Mouse (Mus musculus) urinary bladder, postnatal 14 days (tissue): ENCODE data around the gene Gm20458.
A peak's percentile ranks its signal among the peaks of the same experiment; 100 is the strongest.

ENCODE experiments used
- DNase-seq: peaks from one replicate; pipeline ENCODE4 v3.0.0; 2021; ENCODE audit warnings: low spot score

The Gm20458 gene

DNA sequence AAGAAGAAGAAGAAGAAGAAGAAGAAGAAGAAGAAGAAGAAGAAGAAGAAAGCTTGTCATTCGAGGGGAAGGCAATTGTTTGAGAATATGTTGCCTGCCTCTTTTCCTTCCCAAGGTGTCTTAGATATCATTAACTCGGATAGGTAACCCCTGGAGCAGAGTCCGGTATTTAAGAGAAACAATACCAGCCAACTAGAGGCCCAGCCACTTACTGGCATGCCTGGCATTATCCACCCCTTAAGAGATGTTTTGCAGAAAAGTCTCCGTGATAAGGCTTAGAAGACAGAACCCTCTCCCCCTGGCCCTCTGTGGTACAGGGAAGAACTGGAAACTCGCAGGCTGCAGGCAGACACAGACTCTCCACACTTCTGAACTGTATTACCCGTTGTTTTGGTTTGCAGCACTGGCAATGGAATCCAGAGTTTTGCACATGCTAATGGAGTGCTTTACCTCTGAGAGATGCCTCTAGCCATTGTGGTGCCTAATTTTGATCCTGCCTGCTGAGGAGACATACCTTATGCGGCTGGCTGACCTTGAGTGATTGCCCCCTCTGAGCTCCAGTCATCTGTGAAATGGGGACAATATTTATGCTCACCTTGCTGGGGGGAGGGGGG, 6.8 kb upstream of the Gm20458 start:
- no peak for DNase-seq

DNA sequence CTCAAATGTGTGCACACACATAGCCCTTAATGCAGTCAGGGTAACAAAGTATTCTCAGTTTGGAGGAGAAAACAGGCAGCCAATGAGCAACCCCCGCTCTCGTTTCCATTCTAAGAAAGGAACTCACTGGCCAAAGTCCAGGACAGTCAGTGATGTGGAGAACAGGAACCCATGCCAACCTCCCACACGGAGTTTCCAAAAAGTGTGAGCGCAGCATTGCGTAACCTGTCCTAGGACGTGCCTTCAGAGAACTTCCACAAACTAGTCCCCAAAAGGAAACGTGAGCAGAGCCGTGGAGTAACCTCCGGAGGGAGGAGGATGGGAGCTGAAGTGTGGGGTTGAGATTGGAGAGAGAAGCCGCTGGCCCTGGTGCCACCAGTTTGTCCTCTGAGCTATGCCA, 5.9 kb upstream of the Gm20458 start:
- DNase-seq = peak; percentile 83

DNA sequence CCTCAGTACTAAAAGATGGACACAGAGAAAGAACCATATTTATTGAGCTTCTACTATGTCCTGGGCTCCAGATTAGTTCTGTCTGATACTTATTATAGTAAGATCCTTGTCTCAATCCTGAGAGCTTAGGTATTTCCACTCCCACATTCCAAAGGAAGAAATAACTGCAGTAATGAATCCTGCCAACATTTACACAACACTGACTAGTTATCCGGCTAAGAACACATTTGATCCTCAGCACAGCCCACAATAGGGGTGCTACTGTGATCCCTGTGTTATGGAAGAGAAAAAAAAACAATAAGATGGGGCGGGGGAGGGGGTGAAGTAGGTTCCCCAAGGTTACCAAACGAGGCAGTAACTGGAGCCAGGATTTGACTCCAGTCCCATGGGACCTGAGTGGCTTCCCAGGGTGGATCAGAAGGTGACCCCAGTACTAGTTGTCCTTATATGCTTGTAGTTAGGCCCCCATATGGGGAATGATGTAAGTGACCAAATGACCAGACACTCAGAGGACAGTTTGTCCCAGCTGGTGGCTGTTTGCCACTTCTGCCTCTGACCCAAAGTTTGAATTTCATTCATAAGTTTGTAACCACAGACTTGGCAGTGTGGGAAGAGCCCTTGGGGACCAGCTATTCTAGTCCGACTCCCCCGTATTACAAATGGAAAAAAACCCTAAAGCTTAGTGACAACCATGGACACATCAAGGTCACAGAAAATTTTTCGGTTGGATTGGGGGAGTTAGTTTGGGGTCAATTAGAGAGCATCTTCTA, 5.2 kb upstream of the Gm20458 start:
- no peak for DNase-seq

DNA sequence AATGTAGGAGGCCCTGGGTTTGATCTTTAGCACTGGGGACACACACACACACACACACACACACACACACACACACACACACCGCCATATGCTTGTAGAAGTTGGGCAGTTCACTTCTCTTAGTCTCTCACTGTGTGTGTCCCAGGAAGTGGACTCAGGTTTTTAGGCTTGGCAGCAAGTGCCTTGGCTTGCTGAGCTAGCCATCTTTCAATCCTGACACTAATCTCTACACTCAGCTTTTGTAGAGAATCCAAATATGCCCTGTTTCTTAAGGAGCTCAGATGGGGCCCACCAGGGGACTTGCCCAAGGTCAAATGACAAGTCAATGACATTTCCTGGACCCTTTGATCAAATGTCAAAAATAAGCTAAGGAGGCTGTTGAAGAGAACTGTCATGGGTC, 4.4 kb upstream of the Gm20458 start:
- DNase-seq = no peak

DNA sequence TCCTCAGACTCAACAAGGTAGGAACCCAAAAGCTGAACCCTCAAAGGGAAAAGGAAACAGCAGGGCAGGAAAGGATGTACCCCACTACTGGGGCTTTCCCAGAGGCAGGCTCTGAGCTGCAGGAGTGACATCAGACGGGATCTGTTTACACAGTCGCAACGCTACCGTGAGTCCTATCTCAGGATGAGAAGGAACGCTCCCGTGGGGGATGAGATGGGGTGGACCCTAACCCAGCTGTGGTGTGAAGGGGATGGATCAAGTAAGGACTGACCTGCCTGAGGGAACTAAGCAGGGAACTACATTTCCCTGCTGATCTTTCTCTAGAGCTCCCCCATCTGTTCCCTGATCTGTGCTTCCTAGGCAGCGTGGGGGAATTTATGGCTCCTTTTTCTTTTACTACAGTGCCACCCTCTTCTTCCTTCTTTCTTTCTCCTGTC, 3.9 kb upstream of the Gm20458 start, which contains the start of gene Sys1:
Sys1 (plus strand) TSS at position 101 of the 437 bp plus-strand sequence.
- DNase-seq = no peak

DNA sequence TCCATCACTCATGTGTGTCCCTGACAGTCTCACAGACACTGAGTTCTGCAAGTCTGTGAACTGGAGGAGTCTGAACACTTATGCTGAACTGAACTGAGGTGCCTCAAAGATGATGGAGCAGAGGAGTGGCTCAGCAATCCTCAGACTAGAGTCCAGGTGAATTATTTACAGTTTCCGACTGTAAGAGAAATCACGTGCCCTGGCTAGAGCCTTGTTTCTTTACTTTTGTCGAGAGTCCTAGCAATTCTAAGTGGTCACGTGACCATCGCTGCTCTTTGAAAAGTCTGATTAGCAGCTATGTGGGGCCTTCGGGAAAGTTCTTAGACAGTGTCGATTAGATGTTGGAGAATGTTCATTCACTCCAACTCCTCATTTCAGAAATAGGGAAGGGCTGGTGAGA, 2.8 kb upstream of the Gm20458 start:
- DNase-seq = no peak

DNA sequence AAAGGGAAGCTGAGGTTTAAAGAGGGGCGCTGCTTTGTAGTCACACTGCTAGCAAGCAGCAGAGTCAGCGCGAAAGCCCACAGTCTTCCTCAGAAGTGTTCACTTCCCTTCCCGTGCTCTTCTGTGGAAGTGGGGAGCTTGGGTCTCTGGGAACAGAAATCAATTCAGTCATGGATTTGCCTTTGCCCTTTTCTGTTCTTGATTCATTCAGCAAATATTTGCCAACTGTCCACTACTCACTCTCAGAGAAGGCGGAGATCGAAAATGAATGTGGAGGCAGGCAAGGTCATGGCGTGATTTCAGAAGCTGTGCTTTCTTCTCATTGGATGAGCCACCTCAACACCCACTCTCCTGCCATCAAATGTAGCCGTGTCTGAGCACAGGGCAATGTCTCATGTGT, 2.2 kb upstream of the Gm20458 start:
- no peak for DNase-seq

DNA sequence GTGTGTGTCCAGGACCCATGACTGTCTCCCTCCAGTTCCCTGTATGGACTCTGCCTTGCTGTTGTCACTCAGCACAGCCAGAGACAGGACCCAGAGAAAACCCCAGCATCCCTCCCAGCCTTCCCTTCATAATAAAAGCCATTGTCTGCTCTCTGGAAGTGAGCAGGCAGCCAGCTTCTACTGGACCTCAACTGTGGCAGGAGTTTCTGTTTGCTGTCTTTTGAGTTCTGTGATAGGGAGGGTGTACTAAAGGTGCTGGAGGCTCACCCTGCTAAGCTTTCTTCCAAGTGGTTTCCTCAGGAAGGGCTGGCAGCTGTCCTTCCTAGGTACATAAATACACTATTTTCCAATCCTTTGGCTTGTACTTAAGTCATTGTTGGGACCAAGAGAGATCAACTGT, 4.4 kb downstream of the Gm20458 start:
- DNase-seq = no peak

DNA sequence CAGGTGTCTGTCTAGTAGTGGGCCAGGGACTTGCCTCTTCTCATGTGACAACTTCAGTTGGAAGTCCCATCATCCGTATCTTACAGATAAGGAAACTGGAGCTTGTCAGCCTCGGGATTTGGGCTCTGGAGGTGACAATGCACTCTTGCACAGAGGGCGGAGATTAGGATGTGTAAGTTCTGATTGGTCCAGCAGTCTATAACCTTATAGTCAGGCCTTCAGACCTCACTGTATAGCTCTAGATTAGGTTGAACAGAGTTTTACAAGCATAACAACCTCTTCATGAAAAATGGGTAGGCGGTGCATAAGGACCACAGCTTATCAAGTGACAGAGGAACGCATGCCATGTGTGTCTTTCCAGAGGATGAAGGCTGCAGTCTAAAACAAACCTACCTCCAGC, 6.0 kb downstream of the Gm20458 start:
- DNase-seq = no peak

DNA sequence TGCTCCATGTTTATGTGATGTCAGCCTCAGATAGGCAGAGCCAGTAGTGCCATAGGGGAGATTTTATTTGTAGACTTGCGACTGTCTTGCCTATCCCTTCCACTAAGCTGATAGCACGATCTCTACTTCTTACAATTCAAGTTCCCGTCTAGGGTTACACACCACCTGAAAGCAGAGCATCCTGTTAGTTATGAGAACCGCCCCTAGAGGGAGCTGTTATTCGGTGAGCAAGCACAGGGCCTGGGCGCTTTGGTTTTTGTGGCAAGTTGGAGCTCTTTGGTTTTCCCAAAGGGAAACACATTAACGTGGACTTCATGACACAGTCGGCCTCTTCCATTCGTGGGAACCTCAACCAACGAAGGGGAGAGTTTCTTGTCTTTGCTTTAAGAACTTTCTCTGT, 9.5 kb downstream of the Gm20458 start:
- DNase-seq = peak; percentile 74

DNA sequence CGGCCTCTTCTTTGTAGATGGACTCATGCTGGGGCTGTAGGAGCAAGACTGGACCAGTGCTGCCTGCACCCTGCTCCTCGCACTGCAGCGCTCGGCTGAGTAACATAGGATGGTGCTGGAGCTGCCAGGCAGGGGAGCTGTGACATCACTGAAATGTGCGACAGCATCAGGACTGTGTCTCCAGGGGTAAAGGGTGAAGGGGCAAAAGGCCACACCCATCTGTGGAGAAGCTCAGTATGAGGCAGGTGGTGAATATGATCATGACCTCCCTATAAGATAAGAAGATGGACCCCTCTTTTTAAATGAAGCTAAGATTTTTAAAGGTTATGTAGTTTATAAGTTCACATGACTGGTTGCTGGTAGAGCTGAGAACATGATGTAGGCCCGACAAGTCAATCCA, 12.9 kb downstream of the Gm20458 start, which contains the start of gene Trp53tg5:
Trp53tg5 (minus strand) TSS at position 101 of the 400 bp plus-strand sequence.
- DNase-seq = no peak

DNA sequence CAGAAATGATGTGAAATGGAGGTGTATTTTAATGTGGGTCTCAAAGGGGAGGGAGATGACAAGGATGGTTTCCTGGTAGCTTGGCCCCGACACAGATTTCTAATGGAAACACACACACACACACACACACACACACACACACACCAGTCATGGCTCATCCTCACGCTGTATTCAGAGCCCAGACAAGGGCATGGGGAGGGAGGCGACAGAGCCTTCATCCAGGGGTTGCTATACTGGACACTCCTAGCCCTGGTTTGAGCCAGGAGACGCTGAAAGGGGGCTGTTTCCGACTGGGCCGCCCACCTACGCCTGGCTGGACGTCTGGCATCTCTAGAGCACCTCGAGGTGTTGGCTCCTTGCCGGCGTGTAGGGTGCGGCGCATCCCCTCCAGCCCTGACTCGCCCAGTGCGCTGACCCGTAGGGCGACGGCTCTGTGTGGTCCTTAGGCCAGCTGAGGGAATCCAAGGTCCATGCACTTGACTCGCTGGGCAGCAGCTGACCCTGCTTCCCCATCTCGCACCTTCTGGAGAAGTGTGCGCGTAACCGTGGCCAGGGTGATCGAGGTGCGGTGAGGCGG, 25.0 kb downstream of the Gm20458 start, which contains the start of gene Dbndd2:
Dbndd2 (plus strand) TSS at position 426 of the 577 bp plus-strand sequence.
- peak; percentile 69 for DNase-seq

DNA sequence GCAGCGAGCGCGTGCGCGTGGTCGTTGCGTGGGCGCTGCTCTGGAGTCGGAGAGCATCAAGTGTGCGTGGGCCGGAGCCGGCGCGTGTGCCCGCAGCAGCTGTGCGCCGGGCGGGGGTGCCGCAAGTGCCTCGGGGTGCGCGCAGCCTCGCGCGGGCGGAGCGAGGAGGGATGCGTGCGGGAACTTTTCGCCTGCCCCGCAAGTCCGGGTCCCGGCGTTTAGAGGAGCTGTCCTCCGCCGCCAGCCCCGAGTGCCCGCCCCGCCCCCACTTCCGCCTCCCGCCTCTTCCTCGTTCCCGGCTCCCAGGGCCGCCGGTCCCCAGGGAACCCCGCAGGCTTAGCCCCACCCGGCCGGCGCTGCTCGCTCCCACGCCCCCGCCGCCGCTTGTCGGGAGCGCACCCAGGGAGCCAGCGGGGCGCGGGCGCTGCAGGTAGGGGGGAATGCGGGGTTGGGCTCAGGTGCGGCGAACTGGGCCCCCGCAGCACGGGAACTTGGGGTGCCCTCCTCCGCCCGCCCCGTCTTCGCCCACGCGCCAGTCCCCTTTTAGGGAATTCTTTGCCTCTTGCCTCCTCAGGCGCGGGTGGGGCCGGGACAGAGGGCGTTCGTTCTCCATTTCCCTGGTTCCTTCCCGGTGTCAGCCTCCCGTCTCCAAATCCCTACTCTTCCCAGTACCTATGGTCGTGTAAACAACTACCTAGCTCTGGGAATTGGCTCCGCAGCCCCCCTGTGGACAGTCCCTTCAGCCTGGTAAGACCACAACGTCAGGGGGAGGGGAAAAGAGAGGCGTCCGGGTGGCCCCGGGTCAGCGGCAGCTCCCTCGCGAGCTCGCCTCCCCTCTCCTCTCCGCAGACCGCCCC, 25.7 kb downstream of the Gm20458 start:
- peak; percentile 75 for DNase-seq

DNA sequence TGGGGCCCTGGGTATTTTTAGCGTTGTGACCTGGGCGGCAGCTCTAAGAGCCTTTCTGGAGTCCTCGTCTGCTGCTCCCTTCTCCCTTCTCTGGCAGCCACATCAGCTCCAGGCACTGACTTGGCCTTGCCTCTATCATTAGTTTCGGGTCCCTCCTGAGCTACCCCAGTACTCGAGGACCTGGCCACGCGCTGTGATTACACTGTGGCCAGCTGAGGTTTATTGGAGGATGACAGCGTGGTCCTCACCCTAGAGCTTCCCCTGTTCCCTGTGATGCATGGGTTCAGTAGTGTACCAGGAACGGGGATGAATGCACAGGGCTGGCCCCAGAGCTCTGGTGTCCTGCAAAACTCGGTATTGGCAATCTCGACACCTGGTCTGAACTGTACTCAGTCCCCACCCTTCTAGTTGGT, 26.4 kb downstream of the Gm20458 start:
- DNase-seq = no peak

DNA sequence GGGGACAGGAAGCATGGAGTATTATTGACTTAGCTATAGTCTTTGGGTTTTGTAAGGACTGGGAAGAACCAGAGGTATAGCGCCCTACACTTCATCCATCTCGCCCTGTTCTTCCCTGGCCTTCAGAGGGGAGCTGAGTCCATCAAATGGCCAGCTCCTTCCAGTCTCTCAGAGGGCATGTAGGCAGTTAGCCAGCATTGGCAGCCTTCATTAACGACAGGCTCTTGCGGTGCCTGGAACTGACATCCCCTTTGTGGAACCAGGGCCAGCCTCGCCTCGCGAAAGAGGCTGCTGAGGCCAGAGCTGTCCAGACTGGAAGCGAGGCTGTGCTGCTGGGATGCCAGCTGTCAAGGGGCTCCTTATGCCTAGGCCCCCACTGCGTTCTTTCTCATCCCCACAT, 27.0 kb downstream of the Gm20458 start:
- DNase-seq = no peak

DNA sequence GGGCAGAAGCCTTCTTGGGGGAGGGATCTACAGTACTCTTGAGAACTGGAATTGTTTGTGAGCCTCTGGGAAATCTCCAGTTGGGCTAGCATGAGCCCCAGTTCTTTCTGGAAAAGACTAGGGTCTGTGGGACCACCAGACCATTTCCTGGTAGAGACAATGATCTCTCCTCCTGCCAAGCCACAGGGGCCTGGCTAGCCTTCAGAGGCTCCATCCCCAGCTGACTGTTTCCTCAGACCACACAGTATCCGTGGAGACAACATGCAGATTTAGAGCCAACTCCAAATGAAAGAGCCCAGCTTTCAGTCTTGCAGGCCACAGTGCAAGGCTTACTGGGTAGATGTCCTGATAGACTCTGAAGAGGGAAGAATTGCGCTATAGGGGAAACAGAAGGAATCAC, 33.4 kb downstream of the Gm20458 start:
- no peak for DNase-seq

DNA sequence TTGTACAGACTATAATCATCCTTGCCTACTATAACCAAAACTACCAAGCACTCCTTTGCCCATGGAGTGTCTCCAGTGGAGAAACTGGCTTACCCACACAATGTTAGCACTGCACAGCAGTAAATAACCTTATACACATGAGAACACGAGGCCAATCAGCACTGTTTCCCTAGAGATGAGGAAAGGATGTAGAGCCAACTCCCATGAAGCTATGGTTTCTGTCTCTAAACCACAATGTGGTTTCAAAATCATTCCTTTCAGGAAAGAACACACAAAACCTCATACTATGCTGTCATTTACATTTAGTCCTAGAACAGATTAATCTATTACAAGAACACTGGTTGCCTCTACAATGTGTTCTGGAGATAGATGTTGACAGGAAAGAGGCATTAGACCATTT, 35.6 kb downstream of the Gm20458 start:
- DNase-seq = no peak

DNA sequence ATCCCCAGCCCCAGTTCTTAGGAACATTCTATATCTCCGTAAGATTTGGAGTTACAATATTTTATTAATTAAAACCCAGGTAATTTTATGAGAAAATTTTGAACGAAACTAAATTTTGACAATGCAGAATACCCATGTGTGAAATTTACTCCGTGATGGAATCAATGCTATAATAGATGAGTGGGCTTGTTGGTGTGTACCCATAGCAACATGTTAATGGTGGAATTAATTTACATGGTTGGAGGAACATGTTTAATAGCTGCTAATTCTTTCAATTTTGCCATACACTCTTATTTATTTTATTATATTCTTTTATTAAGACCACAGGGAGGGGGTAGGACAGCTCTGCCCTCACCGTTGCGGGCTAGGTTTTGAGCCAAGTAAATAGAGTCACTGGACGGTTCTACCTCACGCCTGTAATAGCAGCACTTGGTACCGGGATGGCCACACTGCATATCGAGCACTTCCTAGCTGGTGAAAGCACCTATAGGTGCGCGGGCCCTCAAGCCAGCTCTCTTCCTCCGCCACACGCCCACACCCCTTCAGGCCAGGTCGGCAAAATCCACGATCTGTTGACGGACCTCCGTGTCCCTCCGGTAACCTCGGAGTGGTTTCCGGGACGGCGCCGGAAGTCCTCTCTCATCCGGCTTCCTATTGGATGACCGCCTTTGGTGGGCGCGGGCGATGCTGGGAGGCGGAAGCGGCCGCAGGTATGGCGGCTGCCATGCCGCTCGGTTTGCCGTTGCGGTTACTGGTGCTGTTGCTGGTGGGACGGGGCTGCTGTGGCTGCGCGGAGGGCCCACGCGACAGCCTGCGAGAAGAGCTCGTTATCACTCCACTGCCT, 36.3 kb downstream of the Gm20458 start, which contains the start of gene Pigt:
Pigt (plus strand) TSS at position 674 of the 844 bp plus-strand sequence.
- peak; percentile 89 for DNase-seq

DNA sequence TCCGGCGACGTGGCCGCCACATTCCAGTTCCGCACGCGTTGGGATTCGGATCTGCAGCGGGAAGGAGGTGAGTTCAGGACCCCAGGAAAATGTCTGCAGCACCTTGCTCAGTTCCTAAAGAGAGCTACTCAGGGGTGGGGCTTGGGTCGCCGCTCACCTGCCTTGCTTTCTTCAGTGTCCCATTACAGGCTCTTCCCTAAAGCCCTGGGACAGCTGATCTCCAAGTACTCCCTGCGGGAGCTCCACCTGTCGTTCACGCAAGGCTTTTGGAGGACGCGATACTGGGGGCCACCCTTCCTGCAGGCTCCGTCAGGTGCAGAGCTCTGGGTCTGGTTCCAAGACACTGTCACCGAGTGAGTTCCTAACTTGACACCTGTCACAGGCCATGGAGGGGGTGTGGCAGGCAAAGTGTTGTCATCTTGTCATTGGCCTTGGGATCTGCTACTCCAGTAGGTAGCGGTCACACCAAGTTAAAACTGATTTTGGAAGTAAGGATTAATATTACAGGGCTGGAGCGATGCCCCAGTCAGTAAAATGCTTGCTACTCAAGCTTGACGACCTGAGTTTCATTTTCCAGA, 37.0 kb downstream of the Gm20458 start:
- no peak for DNase-seq

DNA sequence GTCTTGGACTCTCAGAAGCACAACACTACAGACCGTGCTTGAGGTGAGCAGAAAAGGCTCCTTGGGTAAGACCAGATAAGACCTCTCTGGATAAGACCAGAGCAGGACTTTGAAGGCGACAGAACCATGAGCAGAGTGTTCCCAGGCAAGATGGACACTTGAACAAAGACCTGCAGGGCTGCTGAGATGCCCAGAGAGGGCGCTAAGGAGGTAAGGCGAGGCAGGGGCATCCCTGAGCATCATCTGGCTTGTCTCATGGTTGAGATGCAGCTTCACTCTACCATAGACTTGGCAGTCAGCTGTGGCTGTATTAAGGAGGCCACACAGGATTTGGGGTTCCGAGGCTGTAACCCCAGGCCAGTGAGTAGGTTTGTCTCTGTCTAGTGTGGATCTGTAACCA, 38.5 kb downstream of the Gm20458 start:
- no peak for DNase-seq

DNA sequence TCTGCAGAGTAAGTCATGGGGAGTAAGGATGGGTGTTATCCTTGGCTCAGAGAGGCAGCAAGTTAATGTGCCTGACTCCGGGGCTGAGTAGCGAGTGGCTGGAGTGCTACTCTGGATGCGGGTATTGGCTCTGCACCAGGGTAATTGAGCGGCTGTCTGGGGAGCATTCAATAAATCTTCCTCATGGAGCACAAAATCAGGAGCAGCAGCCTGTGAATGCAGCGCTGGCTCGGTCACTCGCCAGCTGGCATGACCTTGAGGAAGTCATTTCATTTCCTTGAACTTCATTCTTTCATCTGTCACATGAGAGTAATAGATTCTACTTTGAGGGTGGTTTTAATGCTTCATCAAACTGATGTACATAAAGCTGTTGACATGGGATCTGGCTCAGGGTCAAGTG, 39.7 kb downstream of the Gm20458 start:
- no peak for DNase-seq
